ENCODE assay signal across 8 mouse cellular contexts in genomic region chr2:112196859-112197258, GRCm38 (mm10). TPM values are rescaled to one million over a fixed set of nuclear protein-coding genes. Genes with fewer than 3 reads are reported as not detected.
DNase-seq lines count a peak whose midpoint lies in the region; ATAC-seq and TF ChIP-seq lines count a peak whose summit lies in the region.

No protein-coding gene starts in this region.

- ATAC-seq in frontal cortex, adult (ENCODE audit: low TSS enrichment): peak; percentile 93
- ATAC-seq in megakaryocyte progenitor cell, adult 5-6 weeks (replicated peaks; ENCODE audit: poor library complexity): peak; percentile 100

- H3K36me3 ChIP-seq in thymus, adult 2 months (ENCODE audit: control insufficient read depth, insufficient read depth, low read length): no peaks in the 10 kb centered on the region

- DNase-seq in layer of hippocampus, adult 18-20 months (ENCODE audit: low spot score in 2 of 2): peak; percentile 37 to 63
- no peak for DNase-seq in layer of hippocampus, adult 9-10 months (ENCODE audit: low spot score)
- DNase-seq in Muller cell, postnatal 12 days (ENCODE audit: inconsistent ontology term): peak; percentile 26
- peak; percentile 27 for DNase-seq in cerebellum, adult 8-10 months
- peak; percentile 45 to 62 for DNase-seq in kidney, postnatal 36 days
- DNase-seq in thymus, adult 2 months: peak; percentile 35

- no peak overlapping the region for H3K4me3 ChIP-seq in thymus, adult 2 months (ENCODE audit: control insufficient read depth, insufficient read depth, low read length)

- H3K4me1 ChIP-seq in thymus, adult 2 months (replicated peaks; ENCODE audit: control insufficient read depth, insufficient read depth, low read length): no peaks in the 10 kb centered on the region

- WGBS in thymus, adult 2 months: 6% methylated on average over 2 of the region's 2 CpGs

- no peak for TF ChIP-seq POLR2A in thymus, adult 2 months (IDR thresholded peaks at IDR 0.05; ENCODE audit: control insufficient read depth, extremely low read depth, insufficient read depth, low read length, poor library complexity)

- H3K27ac ChIP-seq in thymus, adult 2 months (ENCODE audit: control insufficient read depth, insufficient read depth, low read length): no peak overlapping the region

- no peaks in the 10 kb centered on the region for H3K27me3 ChIP-seq in thymus, adult 2 months (ENCODE audit: control insufficient read depth, insufficient read depth, low read length)

- TF ChIP-seq CTCF in thymus, adult 2 months (IDR thresholded peaks at IDR 0.05; ENCODE audit: borderline replicate concordance, control insufficient read depth, extremely low read depth, insufficient read depth, low read length, poor library complexity): no peak

RNA-seq across cellular contexts. Expression of gene Lpcat4, which starts 42.4 kb away (rescaled TPM):
- total RNA-seq in layer of hippocampus, adult 18-20 months (2021): 10 to 100 TPM; 75.4 to 81.1 TPM
- total RNA-seq in megakaryocyte progenitor cell, adult 5-6 weeks (2015): 20.5 and 25.2 TPM in 2 replicates
- total RNA-seq in megakaryocyte progenitor cell, adult 5-6 weeks (2017): 7.8 and 8.5 TPM in 2 replicates
- 70.0 and 77.7 TPM in 2 replicates for polyA plus RNA-seq in thymus, adult 2 months (2012; rRNA removed)

RNA-seq across cellular contexts. Expression of gene Olfr1318, which starts 42.9 kb away (rescaled TPM):
- total RNA-seq in layer of hippocampus, adult 18-20 months (2021): not detected
- not detected in 2 replicates for total RNA-seq in megakaryocyte progenitor cell, adult 5-6 weeks (2015)
- not detected in 2 replicates for total RNA-seq in megakaryocyte progenitor cell, adult 5-6 weeks (2017)
- polyA plus RNA-seq in thymus, adult 2 months (2012; rRNA removed): not detected in 2 replicates

RNA-seq across cellular contexts. Expression of gene Olfr1317, which starts 56.7 kb away (rescaled TPM):
- not detected for total RNA-seq in layer of hippocampus, adult 18-20 months (2021)
- total RNA-seq in megakaryocyte progenitor cell, adult 5-6 weeks (2015): not detected in 2 replicates
- total RNA-seq in megakaryocyte progenitor cell, adult 5-6 weeks (2017): not detected in 2 replicates
- polyA plus RNA-seq in thymus, adult 2 months (2012; rRNA removed): not detected in 2 replicates
